Mouse (Mus musculus) telencephalon, adult 2 months (tissue): Measurements from ENCODE around the gene Adcy4.

Experiments used
- DNase-seq: peaks from one replicate; pipeline ENCODE4 v3.0.0-alpha.2; 2011; ENCODE audit warnings: low read depth, low spot score

Gene Adcy4

GRCm38 (mm10) chr14:55758363-55758784 lies 25.5 kb downstream of the Adcy4 start, which contains the start of gene Cideb:
Gene Cideb (minus strand): TSS chr14:55758458.
- DNase-seq: no peak

- DNase-seq: no peak
These were observed 26.3 kb downstream of the Adcy4 start for GRCm38 (mm10) chr14:55757566-55757965.

DNA sequence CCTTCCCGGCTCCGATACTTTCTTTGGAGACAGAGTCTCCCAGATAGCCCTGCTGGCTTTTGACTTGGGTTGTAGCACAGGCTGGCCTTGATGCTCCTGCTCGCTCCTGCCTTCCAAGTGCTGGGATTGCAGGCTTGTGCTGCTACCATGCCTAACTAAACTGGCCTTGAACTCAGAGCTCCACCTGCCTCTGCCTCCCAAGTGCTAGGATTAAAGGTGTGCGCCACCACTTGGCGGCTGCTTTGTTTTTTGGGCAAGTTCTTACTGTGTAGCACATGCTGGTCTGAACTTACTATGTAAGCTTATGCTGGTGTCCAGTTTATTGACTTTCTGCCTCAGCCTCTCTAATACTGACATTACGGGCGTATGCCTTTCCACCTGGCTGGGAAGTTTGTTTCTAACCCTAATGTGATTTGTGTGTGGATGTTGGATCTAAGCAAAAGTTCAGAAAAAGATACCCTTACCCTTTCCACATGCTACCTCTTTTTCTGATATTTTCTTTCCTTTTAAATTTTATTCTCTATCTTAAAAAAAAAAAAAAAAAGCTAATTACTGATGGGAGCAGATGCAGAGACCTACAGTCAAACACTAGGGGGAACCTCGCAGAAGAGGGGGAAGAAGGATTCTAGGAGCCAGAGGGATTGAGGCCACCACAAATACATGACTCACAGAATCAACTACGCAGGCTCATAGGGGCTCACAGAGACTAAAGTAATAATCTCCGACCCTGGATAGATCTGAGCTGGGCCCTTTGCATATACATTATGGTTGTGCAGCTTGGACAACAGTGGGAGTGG lies 36.6 kb downstream of the Adcy4 start:
- DNase-seq: no peak

DNA sequence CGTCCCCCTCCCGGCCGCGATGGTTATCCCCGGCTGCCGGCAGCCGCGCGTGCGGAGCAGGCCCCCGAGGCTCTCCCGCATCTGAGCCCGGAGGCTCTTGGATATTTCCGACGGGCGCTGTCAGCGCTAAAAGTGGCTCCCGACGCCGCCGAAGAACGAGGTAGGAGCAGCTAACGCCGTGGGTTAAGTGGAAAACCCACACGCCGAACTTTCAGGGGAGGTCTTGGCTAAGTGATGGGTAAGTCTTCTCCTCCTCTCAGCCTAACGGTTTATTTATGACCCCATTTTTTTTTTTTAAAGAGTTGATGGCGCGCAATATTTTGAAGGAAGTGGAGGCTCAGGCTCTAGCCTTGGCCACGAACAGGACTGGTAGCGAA lies 38.0 kb downstream of the Adcy4 start:
- no peak for DNase-seq

GRCm38 (mm10) chr14:55745180-55745860 lies 38.6 kb downstream of the Adcy4 start, which contains the start of the genes Dhrs1 and Nop9:
Gene Dhrs1 (minus strand): TSS chr14:55745690.
Gene Nop9 (plus strand): TSS chr14:55745693.
- DNase-seq: peak; percentile 60

- peak; percentile 44 for DNase-seq
These were observed 40.2 kb downstream of the Adcy4 start for GRCm38 (mm10) chr14:55743711-55744110.

- DNase-seq: no peak
These were observed 46.7 kb downstream of the Adcy4 start for GRCm38 (mm10) chr14:55737086-55737687.

- no peak for DNase-seq
These were observed 48.1 kb downstream of the Adcy4 start for GRCm38 (mm10) chr14:55735758-55736157.

DNA sequence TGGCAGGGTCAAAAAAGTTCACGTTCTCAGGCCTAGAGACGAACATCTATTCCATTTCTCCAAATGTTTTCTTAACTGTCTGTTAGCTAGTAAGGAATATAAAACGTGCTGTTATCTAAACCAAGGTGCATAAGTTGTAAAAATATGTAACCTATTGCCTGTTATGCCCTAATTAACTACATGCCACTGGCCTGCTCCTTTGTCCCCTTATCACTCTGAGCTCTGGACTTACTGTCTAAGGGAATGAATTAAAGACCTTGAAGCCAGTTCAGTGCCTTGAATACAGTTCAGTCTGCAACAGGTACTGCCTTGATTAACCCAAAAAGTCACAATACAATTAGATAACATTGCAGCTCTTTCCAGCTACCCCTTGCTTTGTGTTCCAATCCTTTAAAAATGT lies 48.6 kb downstream of the Adcy4 start:
- no peak for DNase-seq

DNA sequence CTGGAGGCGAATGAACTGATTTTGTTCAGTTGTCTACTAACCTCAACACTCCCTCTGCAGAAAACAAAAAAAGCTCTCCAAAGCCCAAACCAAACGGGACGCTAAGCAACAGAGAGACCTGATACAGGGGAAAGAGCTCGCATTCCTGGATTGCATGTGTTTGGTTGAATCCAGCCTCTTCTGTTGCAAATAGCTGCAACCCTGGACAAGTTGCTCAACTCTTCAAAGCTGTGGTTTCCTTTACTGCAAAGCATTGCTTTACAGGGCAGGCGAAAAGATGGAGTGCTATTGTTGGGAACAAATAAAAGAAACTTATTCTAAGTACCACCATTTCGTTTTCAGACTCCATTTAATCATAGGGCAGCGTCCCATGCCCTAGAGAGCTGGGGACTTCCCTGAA lies 49.0 kb downstream of the Adcy4 start:
- no peak for DNase-seq

- no peak for DNase-seq
These were observed 50.0 kb downstream of the Adcy4 start for GRCm38 (mm10) chr14:55733889-55734288.

- peak; percentile 65 for DNase-seq
These were observed 53.3 kb downstream of the Adcy4 start for GRCm38 (mm10) chr14:55730531-55731032.

DNA sequence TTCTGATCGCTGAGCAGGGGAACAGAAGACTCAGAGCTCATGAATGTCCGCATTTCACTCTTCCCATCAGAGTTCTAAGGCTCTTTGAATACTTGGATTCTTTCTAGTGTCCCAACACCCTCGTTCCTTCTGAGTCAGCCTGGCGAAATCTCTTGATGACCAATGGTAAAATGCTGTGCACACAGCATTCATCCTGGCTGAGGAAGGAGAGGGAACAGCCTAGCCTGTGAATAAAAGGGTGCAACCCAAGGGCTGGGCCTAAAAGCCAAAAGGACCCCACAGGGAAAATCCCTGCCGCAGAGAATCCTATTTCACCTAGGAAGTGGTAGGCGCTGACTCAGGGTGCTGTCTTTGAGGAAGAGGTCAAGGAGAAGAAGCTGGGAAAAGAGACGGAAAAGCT lies 53.8 kb downstream of the Adcy4 start:
- DNase-seq: no peak

- DNase-seq: no peak
These were observed 55.8 kb downstream of the Adcy4 start for GRCm38 (mm10) chr14:55727889-55728685.

GRCm38 (mm10) chr14:55726261-55726660 lies 57.6 kb downstream of the Adcy4 start:
- DNase-seq: no peak

DNA sequence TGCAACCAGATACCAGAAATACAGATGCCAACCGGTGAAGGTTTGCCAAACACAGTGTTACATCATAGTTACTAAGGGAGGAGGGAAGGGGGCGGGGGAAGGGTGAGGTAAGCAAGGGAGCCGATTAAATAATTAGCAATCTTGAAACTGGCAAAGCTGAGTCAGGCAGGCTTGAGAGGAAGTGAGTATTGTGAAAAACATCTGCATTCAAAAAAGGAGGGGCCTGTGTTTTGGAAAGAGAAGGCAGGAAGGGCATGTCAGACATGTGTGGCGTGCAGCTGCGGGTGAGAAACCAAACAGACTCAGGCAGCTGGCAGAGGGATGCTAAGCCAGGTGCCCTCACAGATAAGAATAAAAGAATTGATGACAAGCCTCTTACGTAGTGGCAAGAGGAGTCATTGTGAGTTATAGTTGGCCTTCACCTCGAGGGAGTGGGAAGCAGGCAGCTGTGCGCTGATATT lies 59.5 kb downstream of the Adcy4 start:
- DNase-seq: no peak

DNA sequence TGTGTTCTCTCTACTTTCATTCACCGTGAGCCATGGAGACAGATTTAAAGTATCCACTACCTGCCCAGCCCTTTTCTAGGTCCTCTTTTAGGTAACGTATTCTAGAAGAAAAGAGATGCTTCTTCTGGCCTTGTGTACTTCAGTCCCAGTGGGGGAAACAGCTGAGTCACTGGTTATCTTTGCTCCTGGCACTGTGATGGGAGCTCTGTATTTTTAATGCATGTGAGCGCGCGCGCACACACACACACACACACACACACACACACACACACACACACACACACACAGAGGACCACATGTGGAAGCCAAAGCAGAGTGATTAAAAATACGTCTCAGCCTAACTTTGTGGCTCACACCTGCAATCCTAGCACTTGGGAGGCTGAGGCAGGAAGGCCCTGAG lies 60.5 kb downstream of the Adcy4 start:
- DNase-seq: no peak

DNA sequence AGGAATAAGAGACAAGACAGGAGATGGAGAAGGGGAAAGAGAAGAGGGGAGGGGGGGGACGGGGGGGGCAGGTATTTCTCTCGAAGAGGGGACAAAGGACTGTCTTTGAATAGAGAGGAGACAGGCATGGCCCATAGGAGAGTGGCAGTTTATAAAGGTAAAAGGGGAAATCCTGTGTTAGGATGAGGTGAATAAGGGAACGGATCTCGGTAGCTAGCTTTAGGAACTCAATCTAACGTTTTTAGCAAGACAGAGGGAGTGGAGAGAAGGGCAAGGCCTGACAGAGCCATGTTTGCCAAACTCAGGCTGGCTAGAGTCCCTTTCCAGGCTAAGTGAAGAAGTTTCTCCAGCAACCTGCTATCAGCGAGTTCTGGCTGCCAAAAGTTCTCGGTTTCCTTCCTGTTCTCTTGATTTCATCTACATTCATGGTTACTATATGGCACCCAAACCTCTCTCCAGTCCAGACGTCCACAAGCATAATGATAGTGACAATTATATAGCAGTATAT lies 61.4 kb downstream of the Adcy4 start:
- no peak for DNase-seq

- peak; percentile 92 for DNase-seq
These were observed 62.0 kb downstream of the Adcy4 start, which contains the start of gene Rabggta for GRCm38 (mm10) chr14:55721700-55722437. Gene Rabggta (minus strand): TSS chr14:55722263.

- no peak for DNase-seq
These were observed 62.8 kb downstream of the Adcy4 start for GRCm38 (mm10) chr14:55721076-55721475.
